Mouse (Mus musculus): ENCODE results near the gene Ppp1r13b. TPM values are rescaled to one million over a fixed set of nuclear protein-coding genes. Genes with fewer than 3 reads are reported as not detected.

Gene Ppp1r13b
- total and polyA plus RNA-seq, 3 experiments: 1.5 to 8.7 TPM; not detected in 1

- Histone ChIP-seq H3K4me3 (ENCODE audit: control insufficient read depth in 1 of 2, insufficient read depth in 1 of 2, low read depth in 2 of 2, low read length in 2 of 2) (peak overlapping the region; percentile 38 to 54), H3K4me1 (ENCODE audit: control insufficient read depth in 1 of 2, insufficient read depth in 2 of 2, low read length in 2 of 2) (peaks cover 7 to 31% of the 10 kb centered on the region in 2 experiments), H3K27ac (ENCODE audit: control insufficient read depth, low read depth, low read length) (peak overlapping the region; percentile 66)
Measured at GRCm38 (mm10) chr12:111816528-111816927, 91.4 kb downstream of the Ppp1r13b start.

GRCm38 (mm10) chr12:111814769-111815762, 92.8 kb downstream of the Ppp1r13b start:
- peak overlapping the region; percentile 88 for H3K9ac ChIP-seq (ENCODE audit: control insufficient read depth, low read depth, low read length, poor library complexity, severe bottlenecking)
- H3K27ac ChIP-seq (ENCODE audit: control insufficient read depth, low read depth, low read length): peak overlapping the region; percentile 68; the same call in 1 of the 2 replicates
- H3K36me3 ChIP-seq (ENCODE audit: control insufficient read depth in 1 of 2, insufficient read depth in 2 of 2, low read length in 2 of 2): peaks cover 0 to 15% of the 10 kb centered on the region in 2 experiments; a peak in 2 of 4 replicates
- H3K4me3 ChIP-seq (ENCODE audit: control insufficient read depth in 1 of 2, insufficient read depth in 1 of 2, low read depth in 2 of 2, low read length in 2 of 2): peak overlapping the region; percentile 67 to 78
- H3K79me2 ChIP-seq (ENCODE audit: control insufficient read depth, insufficient read depth, low read length, poor library complexity): peaks cover 12% of the 10 kb centered on the region
- H3K4me1 ChIP-seq (ENCODE audit: control insufficient read depth in 1 of 2, insufficient read depth in 2 of 2, low read length in 2 of 2): peaks cover 7 to 31% of the 10 kb centered on the region in 2 experiments
- H3K9me3 ChIP-seq (replicated peaks; ENCODE audit: insufficient read depth, low read length): no peaks in the 10 kb centered on the region
- DNase-seq (ENCODE audit: low read depth, low spot score): peak; percentile 56
- no peak for TF ChIP-seq JUND (IDR thresholded peaks at IDR 0.05; ENCODE audit: low read depth, low read length)
- no peak for TF ChIP-seq USF2 (IDR thresholded peaks at IDR 0.05; ENCODE audit: borderline replicate concordance in 1 of 2, insufficient read depth in 1 of 2, low read depth in 1 of 2, low read length in 2 of 2)
- TF ChIP-seq ZKSCAN1 (IDR thresholded peaks at IDR 0.05; ENCODE audit: low read depth, low read length): no peak
- 0 out of 2 replicates have a peak, but pooled peaks have one; percentile 31 for TF ChIP-seq USF1 (IDR thresholded peaks at IDR 0.05; ENCODE audit: low read depth, low read length)
- TF ChIP-seq MAFK (IDR thresholded peaks at IDR 0.05; ENCODE audit: borderline replicate concordance, low read depth, low read length): no peak
- peak; percentile 84; the same call in 1 of the 2 replicates for TF ChIP-seq BHLHE40 (IDR thresholded peaks at IDR 0.05; ENCODE audit: borderline replicate concordance, low read depth, low read length)
- TF ChIP-seq MYC (IDR thresholded peaks at IDR 0.05; ENCODE audit: low read depth, low read length): 0 out of 2 replicates have a peak, but pooled peaks have one; percentile 62
- 0 out of 2 replicates have a peak, but pooled peaks have one; percentile 17 for TF ChIP-seq MAZ (IDR thresholded peaks at IDR 0.05; ENCODE audit: low read depth, low read length)
- peak; percentile 58 for TF ChIP-seq SIN3A (IDR thresholded peaks at IDR 0.05; ENCODE audit: low read length)
- H3K27me3 ChIP-seq (ENCODE audit: control insufficient read depth in 1 of 2, insufficient read depth in 2 of 2, low read length in 2 of 2): no peaks in the 10 kb centered on the region

More at GRCm38 (mm10) chr12:111816528-111816927, 91.4 kb downstream of the Ppp1r13b start:
- H3K9me3 ChIP-seq (replicated peaks; ENCODE audit: insufficient read depth, low read length): no peaks in the 10 kb centered on the region
- H3K36me3 ChIP-seq (ENCODE audit: control insufficient read depth in 1 of 2, insufficient read depth in 2 of 2, low read length in 2 of 2): peaks cover 0 to 15% of the 10 kb centered on the region in 2 experiments; a peak in 2 of 4 replicates
- TF ChIP-seq EP300 (IDR thresholded peaks at IDR 0.05; ENCODE audit: low read depth in 1 of 2, low read length in 2 of 2) (no peak), CTCF (IDR thresholded peaks at IDR 0.05 in 2 of 3, conservative IDR thresholded peaks at IDR 0.05 in 1 of 3; ENCODE audit: control insufficient read depth in 1 of 3, insufficient read depth in 1 of 3, low read depth in 2 of 3, low read length in 3 of 3, poor library complexity in 1 of 3, severe bottlenecking in 1 of 3) (no peak), CHD2 (IDR thresholded peaks at IDR 0.05; ENCODE audit: low read length) (no peak), BHLHE40 (IDR thresholded peaks at IDR 0.05; ENCODE audit: borderline replicate concordance, low read depth, low read length) (no peak), USF2 (IDR thresholded peaks at IDR 0.05; ENCODE audit: borderline replicate concordance in 1 of 2, insufficient read depth in 1 of 2, low read depth in 1 of 2, low read length in 2 of 2) (no peak), E2F4 (IDR thresholded peaks at IDR 0.05; ENCODE audit: borderline replicate concordance, low read depth, low read length) (no peak), ZC3H11A (IDR thresholded peaks at IDR 0.05; ENCODE audit: low read depth, low read length) (no peak), SIN3A (IDR thresholded peaks at IDR 0.05; ENCODE audit: low read length) (no peak), POLR2AphosphoS2 (IDR thresholded peaks at IDR 0.05; ENCODE audit: low read length) (no peak), ETS1 (IDR thresholded peaks at IDR 0.05; ENCODE audit: low read depth, low read length) (no peak), MAFK (IDR thresholded peaks at IDR 0.05; ENCODE audit: borderline replicate concordance, low read depth, low read length) (no peak), ZNF384 (IDR thresholded peaks at IDR 0.05; ENCODE audit: low read depth, low read length) (no peak), CHD1 (IDR thresholded peaks at IDR 0.05; ENCODE audit: low read depth, low read length) (no peak), MAZ (IDR thresholded peaks at IDR 0.05; ENCODE audit: low read depth, low read length) (no peak), RAD21 (IDR thresholded peaks at IDR 0.05; ENCODE audit: low read depth, low read length) (no peak)
- peaks cover 12% of the 10 kb centered on the region for H3K79me2 ChIP-seq (ENCODE audit: control insufficient read depth, insufficient read depth, low read length, poor library complexity)
- no peak for DNase-seq (ENCODE audit: low read depth, low spot score)
- H3K27me3 ChIP-seq (ENCODE audit: control insufficient read depth in 1 of 2, insufficient read depth in 2 of 2, low read length in 2 of 2): no peaks in the 10 kb centered on the region
- peak overlapping the region; percentile 63 for H3K9ac ChIP-seq (ENCODE audit: control insufficient read depth, low read depth, low read length, poor library complexity, severe bottlenecking)

All from MEL (cell line).